Mouse (Mus musculus): ENCODE measurements around the gene Hoxa7. TPM values are rescaled to one million over a fixed set of nuclear protein-coding genes. Genes with fewer than 3 reads are reported as not detected.

Hoxa7 gene
- polyA plus RNA-seq, 1 experiment: 0.10 TPM

GRCm38 (mm10) chr6:52196811-52197210 lies 24.8 kb downstream of the Hoxa7 start:
- DNase-seq (ENCODE audit: low read depth): no peak
- no peak for TF ChIP-seq CTCF (IDR thresholded peaks at IDR 0.05; ENCODE audit: borderline replicate concordance, extremely low read depth, insufficient read depth, insufficient read length)
- no peak for TF ChIP-seq POLR2A (IDR thresholded peaks at IDR 0.05; ENCODE audit: borderline replicate concordance, extremely low read depth, insufficient read depth, insufficient read length, poor library complexity, severe bottlenecking)

GRCm38 (mm10) chr6:52194690-52195089 lies 27.0 kb downstream of the Hoxa7 start:
- no peak for DNase-seq (ENCODE audit: low read depth)
- TF ChIP-seq POLR2A (IDR thresholded peaks at IDR 0.05; ENCODE audit: borderline replicate concordance, extremely low read depth, insufficient read depth, insufficient read length, poor library complexity, severe bottlenecking) (no peak), CTCF (IDR thresholded peaks at IDR 0.05; ENCODE audit: borderline replicate concordance, extremely low read depth, insufficient read depth, insufficient read length) (no peak)

GRCm38 (mm10) chr6:52191860-52192550 lies 29.6 kb downstream of the Hoxa7 start:
- DNase-seq (ENCODE audit: low read depth): peak; percentile 71
- no peak for TF ChIP-seq CTCF (IDR thresholded peaks at IDR 0.05; ENCODE audit: borderline replicate concordance, extremely low read depth, insufficient read depth, insufficient read length)
- TF ChIP-seq POLR2A (IDR thresholded peaks at IDR 0.05; ENCODE audit: borderline replicate concordance, extremely low read depth, insufficient read depth, insufficient read length, poor library complexity, severe bottlenecking): no peak

GRCm38 (mm10) chr6:52190906-52191810 lies 30.5 kb downstream of the Hoxa7 start, which contains the start of gene Hoxa4:
Hoxa4 (minus strand) TSS chr6:52191753.
- DNase-seq (ENCODE audit: low read depth): no peak
- TF ChIP-seq CTCF (IDR thresholded peaks at IDR 0.05; ENCODE audit: borderline replicate concordance, extremely low read depth, insufficient read depth, insufficient read length): no peak
- no peak for TF ChIP-seq POLR2A (IDR thresholded peaks at IDR 0.05; ENCODE audit: borderline replicate concordance, extremely low read depth, insufficient read depth, insufficient read length, poor library complexity, severe bottlenecking)

- TF ChIP-seq POLR2A (IDR thresholded peaks at IDR 0.05; ENCODE audit: borderline replicate concordance, extremely low read depth, insufficient read depth, insufficient read length, poor library complexity, severe bottlenecking) (no peak), CTCF (IDR thresholded peaks at IDR 0.05; ENCODE audit: borderline replicate concordance, extremely low read depth, insufficient read depth, insufficient read length) (no peak)
- no peak for DNase-seq (ENCODE audit: low read depth)
Measured at GRCm38 (mm10) chr6:52190410-52190809, 31.2 kb downstream of the Hoxa7 start.

- TF ChIP-seq POLR2A (IDR thresholded peaks at IDR 0.05; ENCODE audit: borderline replicate concordance, extremely low read depth, insufficient read depth, insufficient read length, poor library complexity, severe bottlenecking): no peak
- no peak for DNase-seq (ENCODE audit: low read depth)
Measured at GRCm38 (mm10) chr6:52189909-52190308, 31.7 kb downstream of the Hoxa7 start.

- TF ChIP-seq CTCF (IDR thresholded peaks at IDR 0.05; ENCODE audit: borderline replicate concordance, extremely low read depth, insufficient read depth, insufficient read length) (no peak), POLR2A (IDR thresholded peaks at IDR 0.05; ENCODE audit: borderline replicate concordance, extremely low read depth, insufficient read depth, insufficient read length, poor library complexity, severe bottlenecking) (no peak)
Measured at GRCm38 (mm10) chr6:52189172-52189591, 32.5 kb downstream of the Hoxa7 start.

GRCm38 (mm10) chr6:52186500-52186899 lies 35.2 kb downstream of the Hoxa7 start:
- TF ChIP-seq POLR2A (IDR thresholded peaks at IDR 0.05; ENCODE audit: borderline replicate concordance, extremely low read depth, insufficient read depth, insufficient read length, poor library complexity, severe bottlenecking): no peak
- no peak for TF ChIP-seq CTCF (IDR thresholded peaks at IDR 0.05; ENCODE audit: borderline replicate concordance, extremely low read depth, insufficient read depth, insufficient read length)
- no peak for DNase-seq (ENCODE audit: low read depth)

More at GRCm38 (mm10) chr6:52189172-52189591, 32.5 kb downstream of the Hoxa7 start:
- DNase-seq (ENCODE audit: low read depth): no peak

- no peak for DNase-seq (ENCODE audit: low read depth)
- TF ChIP-seq CTCF (IDR thresholded peaks at IDR 0.05; ENCODE audit: borderline replicate concordance, extremely low read depth, insufficient read depth, insufficient read length) (no peak), POLR2A (IDR thresholded peaks at IDR 0.05; ENCODE audit: borderline replicate concordance, extremely low read depth, insufficient read depth, insufficient read length, poor library complexity, severe bottlenecking) (no peak)
Measured at GRCm38 (mm10) chr6:52185834-52186233, 35.8 kb downstream of the Hoxa7 start.

GRCm38 (mm10) chr6:52185222-52185621 lies 36.4 kb downstream of the Hoxa7 start:
- no peak for TF ChIP-seq CTCF (IDR thresholded peaks at IDR 0.05; ENCODE audit: borderline replicate concordance, extremely low read depth, insufficient read depth, insufficient read length)
- no peak for TF ChIP-seq POLR2A (IDR thresholded peaks at IDR 0.05; ENCODE audit: borderline replicate concordance, extremely low read depth, insufficient read depth, insufficient read length, poor library complexity, severe bottlenecking)
- DNase-seq (ENCODE audit: low read depth): no peak

GRCm38 (mm10) chr6:52184668-52185067 lies 37.0 kb downstream of the Hoxa7 start:
- no peak for TF ChIP-seq POLR2A (IDR thresholded peaks at IDR 0.05; ENCODE audit: borderline replicate concordance, extremely low read depth, insufficient read depth, insufficient read length, poor library complexity, severe bottlenecking)
- TF ChIP-seq CTCF (IDR thresholded peaks at IDR 0.05; ENCODE audit: borderline replicate concordance, extremely low read depth, insufficient read depth, insufficient read length): no peak
- DNase-seq (ENCODE audit: low read depth): no peak
